Mouse (Mus musculus): ENCODE results near the gene Olfr221. TPM values are rescaled to one million over a fixed set of nuclear protein-coding genes. Genes with fewer than 3 reads are reported as not detected.

The Olfr221 gene
- polyA plus RNA-seq, 1 experiment: 0.53 TPM

DNA sequence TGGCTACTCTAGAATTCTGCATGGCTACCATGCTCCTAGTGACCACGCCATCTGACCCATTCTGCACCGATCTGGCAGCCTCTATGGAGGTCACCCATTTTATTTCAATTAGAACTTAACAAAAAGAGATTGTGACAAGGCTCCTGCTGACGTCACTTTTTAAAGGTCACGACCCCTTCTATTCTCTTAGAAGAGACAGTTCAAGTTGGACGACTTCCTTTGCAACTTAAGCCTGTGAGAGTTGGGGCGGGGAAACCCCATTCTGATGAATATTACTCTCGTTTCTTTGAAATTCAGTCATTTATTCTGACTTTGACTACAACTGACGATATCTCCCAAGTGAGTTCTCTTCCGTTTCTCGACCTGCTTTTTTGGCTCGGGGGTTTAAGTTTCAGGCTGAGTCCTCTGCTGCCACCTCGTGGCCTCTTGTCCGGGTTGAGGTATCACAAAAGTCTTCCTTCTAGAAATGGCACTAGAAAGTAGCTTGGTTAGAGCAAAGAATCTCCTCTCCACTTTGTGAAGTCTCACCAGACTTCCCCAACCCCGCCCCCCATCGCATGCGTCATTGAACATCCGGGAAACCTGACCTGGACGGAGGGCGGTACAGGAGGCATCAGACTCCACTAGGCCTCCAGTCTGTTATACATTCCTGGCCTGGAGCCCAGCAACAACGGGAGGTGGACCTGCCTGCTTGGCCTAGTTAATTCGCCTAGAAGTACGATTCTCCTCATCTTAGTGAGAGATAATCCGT, 19.4 kb downstream of the Olfr221 start:
- Histone ChIP-seq H3K4me1 (ENCODE audit: control insufficient read depth, insufficient read depth, low read length) (peaks cover 14% of the 10 kb centered on the region), H3K36me3 (ENCODE audit: control insufficient read depth, insufficient read depth, low read length) (no peaks in the 10 kb centered on the region), H3K4me3 (ENCODE audit: control insufficient read depth, low read depth, low read length) (peak overlapping the region; percentile 91), H3K27me3 (ENCODE audit: control insufficient read depth, insufficient read depth, low read length) (no peaks in the 10 kb centered on the region), H3K27ac (ENCODE audit: control insufficient read depth, insufficient read depth, low read depth, low read length) (peak overlapping the region; percentile 73)
- peak; percentile 38; the same call in 1 of the 2 replicates for TF ChIP-seq CTCF (IDR thresholded peaks at IDR 0.05; ENCODE audit: control insufficient read depth, insufficient read depth, insufficient replicate concordance, low read depth, low read length)
- TF ChIP-seq POLR2A (IDR thresholded peaks at IDR 0.05; ENCODE audit: control insufficient read depth, low read depth, low read length): peak; percentile 69; the same call in 1 of the 2 replicates

DNA sequence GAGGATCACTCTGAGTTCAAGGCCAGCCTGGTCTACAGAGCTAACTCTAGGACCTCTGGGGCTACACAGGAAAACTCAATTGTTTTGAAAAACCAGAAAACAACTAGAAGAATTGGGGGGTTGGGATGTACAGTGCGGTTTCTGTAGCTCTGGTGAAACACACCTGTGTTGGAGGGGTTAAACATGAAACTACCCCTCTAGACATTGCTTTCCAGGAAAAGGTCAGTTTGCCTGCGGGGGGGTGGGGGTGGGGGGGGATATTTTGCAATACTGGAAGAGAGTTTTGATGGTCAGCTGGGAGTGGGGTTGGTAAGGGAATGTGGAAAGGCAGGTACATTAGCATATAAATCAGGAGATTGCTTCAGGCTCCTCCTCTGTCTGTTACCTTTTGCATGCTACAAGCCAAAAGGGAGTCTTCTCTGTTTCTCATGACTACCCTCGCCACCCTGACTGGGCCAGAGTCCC, 20.0 kb downstream of the Olfr221 start:
- peaks cover 14% of the 10 kb centered on the region for H3K4me1 ChIP-seq (ENCODE audit: control insufficient read depth, insufficient read depth, low read length)
- TF ChIP-seq POLR2A (IDR thresholded peaks at IDR 0.05; ENCODE audit: control insufficient read depth, low read depth, low read length) (no peak), CTCF (IDR thresholded peaks at IDR 0.05; ENCODE audit: control insufficient read depth, insufficient read depth, insufficient replicate concordance, low read depth, low read length) (no peak)
- peak overlapping the region; percentile 62; the same call in 1 of the 2 replicates for H3K27ac ChIP-seq (ENCODE audit: control insufficient read depth, insufficient read depth, low read depth, low read length)
- peak overlapping the region; percentile 91 for H3K4me3 ChIP-seq (ENCODE audit: control insufficient read depth, low read depth, low read length)
- H3K36me3 ChIP-seq (ENCODE audit: control insufficient read depth, insufficient read depth, low read length): no peaks in the 10 kb centered on the region
- no peaks in the 10 kb centered on the region for H3K27me3 ChIP-seq (ENCODE audit: control insufficient read depth, insufficient read depth, low read length)

DNA sequence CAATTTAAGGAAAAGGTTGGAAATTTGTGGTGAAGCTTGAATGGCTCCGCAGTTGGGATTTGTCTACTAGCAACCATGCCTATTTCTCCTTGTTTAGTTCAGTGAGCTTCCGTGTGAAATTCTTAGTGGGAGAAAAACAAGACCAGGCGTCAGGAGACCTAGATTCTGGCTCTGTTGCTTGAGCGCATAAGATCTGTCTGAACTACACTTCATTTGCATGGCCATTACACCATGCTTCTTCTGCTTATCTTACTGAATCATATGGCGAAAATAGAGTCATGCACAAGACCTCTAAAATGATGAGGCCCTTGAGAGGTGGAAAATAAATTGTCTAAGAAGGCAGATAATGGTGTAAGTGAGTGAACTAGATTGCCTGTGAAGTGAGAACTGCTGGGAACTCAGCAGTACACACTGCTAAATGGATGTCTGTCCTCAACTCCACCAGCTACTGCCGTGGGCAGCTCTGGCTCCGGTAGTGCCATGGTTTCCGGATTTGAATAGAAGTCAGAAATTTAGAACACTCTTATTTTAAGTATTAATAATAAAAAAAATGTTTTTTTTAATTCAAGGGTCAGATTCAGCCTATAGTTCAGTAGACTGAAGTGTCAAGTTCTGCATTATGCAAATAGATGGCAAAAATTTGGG, 20.6 kb downstream of the Olfr221 start:
- no peak overlapping the region; the same call in 1 of the 2 replicates for H3K4me3 ChIP-seq (ENCODE audit: control insufficient read depth, low read depth, low read length)
- no peak overlapping the region for H3K27ac ChIP-seq (ENCODE audit: control insufficient read depth, insufficient read depth, low read depth, low read length)
- no peaks in the 10 kb centered on the region for H3K36me3 ChIP-seq (ENCODE audit: control insufficient read depth, insufficient read depth, low read length)
- TF ChIP-seq POLR2A (IDR thresholded peaks at IDR 0.05; ENCODE audit: control insufficient read depth, low read depth, low read length) (no peak), CTCF (IDR thresholded peaks at IDR 0.05; ENCODE audit: control insufficient read depth, insufficient read depth, insufficient replicate concordance, low read depth, low read length) (no peak)
- H3K27me3 ChIP-seq (ENCODE audit: control insufficient read depth, insufficient read depth, low read length): no peaks in the 10 kb centered on the region
- peaks cover 14% of the 10 kb centered on the region for H3K4me1 ChIP-seq (ENCODE audit: control insufficient read depth, insufficient read depth, low read length)

DNA sequence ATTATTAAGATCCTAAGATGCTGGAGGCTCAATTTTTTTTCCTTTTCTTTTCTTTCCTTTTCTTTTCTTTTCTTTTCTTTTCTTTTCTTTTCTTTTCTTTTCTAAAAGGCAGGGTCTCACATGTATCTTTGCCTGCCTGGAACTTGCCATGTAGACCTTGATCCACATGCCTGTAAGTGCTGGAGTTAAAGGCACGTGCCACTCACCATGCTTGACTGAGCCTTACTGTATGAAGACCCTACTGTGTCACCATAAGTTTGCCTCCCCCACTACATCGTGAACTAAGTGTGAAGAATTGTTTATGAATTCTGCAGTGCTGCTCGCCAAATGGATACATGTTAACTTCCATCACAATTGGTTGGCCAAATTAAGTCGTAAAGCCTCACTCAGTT, 21.1 kb downstream of the Olfr221 start:
- Histone ChIP-seq H3K4me3 (ENCODE audit: control insufficient read depth, low read depth, low read length) (peak overlapping the region; percentile 16; the same call in 1 of the 2 replicates), H3K27me3 (ENCODE audit: control insufficient read depth, insufficient read depth, low read length) (no peaks in the 10 kb centered on the region), H3K36me3 (ENCODE audit: control insufficient read depth, insufficient read depth, low read length) (no peaks in the 10 kb centered on the region), H3K4me1 (ENCODE audit: control insufficient read depth, insufficient read depth, low read length) (peaks cover 14% of the 10 kb centered on the region), H3K27ac (ENCODE audit: control insufficient read depth, insufficient read depth, low read depth, low read length) (peak overlapping the region; percentile 32; the same call in 1 of the 2 replicates)
- TF ChIP-seq POLR2A (IDR thresholded peaks at IDR 0.05; ENCODE audit: control insufficient read depth, low read depth, low read length) (no peak), CTCF (IDR thresholded peaks at IDR 0.05; ENCODE audit: control insufficient read depth, insufficient read depth, insufficient replicate concordance, low read depth, low read length) (no peak)

DNA sequence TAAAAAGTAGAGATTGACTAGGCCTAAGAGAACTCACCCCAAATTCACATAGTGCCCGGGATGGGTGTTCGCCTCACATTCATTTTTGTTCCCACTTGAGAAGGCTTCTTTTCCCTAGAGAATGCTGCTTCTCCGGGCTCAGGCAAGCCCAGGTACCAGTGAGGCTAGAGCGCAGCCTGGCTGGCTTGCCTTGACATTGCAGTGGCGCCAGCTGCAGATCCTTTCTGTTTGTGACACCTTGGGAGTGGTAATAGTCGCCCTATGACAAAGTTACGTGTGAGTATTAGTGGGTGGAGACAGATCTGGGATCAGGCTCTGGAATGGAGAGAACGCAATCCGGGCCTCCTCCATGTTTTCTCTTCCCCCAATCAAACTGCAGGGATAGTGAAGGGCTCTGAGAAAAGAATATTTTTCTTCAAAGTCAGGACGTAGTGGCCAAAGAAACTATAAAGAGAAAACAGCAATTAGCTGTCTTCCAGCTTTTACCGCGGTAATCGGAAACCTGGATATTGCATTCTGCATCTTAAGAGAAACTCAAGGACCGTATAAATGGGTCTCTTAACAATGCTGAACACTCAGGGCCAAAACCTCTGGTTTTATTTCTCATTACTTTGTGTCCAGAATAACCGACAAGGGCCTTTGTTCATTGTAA, 21.6 kb downstream of the Olfr221 start, which contains the start of gene Zfp219:
Gene Zfp219 (minus strand): TSS at position 248 of the 652 bp plus-strand sequence.
- peak within 1 kb of the TSS; percentile 82 for H3K4me3 ChIP-seq (ENCODE audit: control insufficient read depth, low read depth, low read length)
- no peaks in the 10 kb centered on the region for H3K27me3 ChIP-seq (ENCODE audit: control insufficient read depth, insufficient read depth, low read length)
- H3K27ac ChIP-seq (ENCODE audit: control insufficient read depth, insufficient read depth, low read depth, low read length): peak within 1 kb of the TSS; percentile 81
- peaks cover 14% of the 10 kb centered on the region for H3K4me1 ChIP-seq (ENCODE audit: control insufficient read depth, insufficient read depth, low read length)
- no peaks in the 10 kb centered on the region for H3K36me3 ChIP-seq (ENCODE audit: control insufficient read depth, insufficient read depth, low read length)
- TF ChIP-seq CTCF (IDR thresholded peaks at IDR 0.05; ENCODE audit: control insufficient read depth, insufficient read depth, insufficient replicate concordance, low read depth, low read length): peak; percentile 54; the same call in 1 of the 2 replicates
- peak; percentile 74; the same call in 1 of the 2 replicates for TF ChIP-seq POLR2A (IDR thresholded peaks at IDR 0.05; ENCODE audit: control insufficient read depth, low read depth, low read length)

DNA sequence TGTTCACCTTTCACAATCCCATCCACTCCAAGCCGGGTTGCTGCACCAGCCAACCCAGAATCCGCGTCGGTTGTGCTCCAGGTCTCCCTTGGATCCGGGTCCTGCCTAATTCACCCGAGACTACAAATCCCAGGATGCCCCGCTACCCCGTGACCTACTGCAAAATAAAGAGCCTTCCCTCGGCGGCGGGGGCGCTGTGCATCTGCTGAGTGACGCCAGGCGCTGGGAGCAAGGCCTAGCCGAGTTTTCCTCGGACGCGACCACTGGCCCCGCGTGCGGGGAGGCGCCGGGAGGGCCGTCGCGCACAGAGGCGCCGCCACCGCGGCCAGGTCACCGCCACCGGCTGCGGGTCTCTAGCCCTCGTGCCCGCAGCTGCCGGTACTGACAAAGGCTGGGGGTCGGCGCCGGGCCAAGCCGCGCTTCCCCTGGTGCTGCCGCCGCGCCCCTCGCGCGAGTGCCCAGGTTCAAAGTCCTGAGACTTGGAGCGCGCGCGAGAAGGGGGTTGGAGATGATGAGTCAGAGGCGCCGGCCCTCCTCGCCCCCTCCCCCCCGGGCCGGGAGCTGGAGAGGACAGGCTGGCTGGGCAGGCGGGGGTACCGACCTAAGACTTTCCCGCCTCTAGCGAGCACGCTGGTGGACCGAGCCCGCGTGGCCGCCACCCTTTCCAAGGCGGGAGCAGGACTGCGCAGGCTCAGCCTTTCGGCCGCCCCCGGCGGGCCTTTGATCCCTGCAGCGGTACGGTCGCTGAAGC, 22.5 kb downstream of the Olfr221 start:
- peak overlapping the region; percentile 81 for H3K27ac ChIP-seq (ENCODE audit: control insufficient read depth, insufficient read depth, low read depth, low read length)
- TF ChIP-seq CTCF (IDR thresholded peaks at IDR 0.05; ENCODE audit: control insufficient read depth, insufficient read depth, insufficient replicate concordance, low read depth, low read length) (peak; percentile 29; the same call in 1 of the 2 replicates), POLR2A (IDR thresholded peaks at IDR 0.05; ENCODE audit: control insufficient read depth, low read depth, low read length) (peak; percentile 45; the same call in 1 of the 2 replicates)
- no peaks in the 10 kb centered on the region for H3K36me3 ChIP-seq (ENCODE audit: control insufficient read depth, insufficient read depth, low read length)
- H3K27me3 ChIP-seq (ENCODE audit: control insufficient read depth, insufficient read depth, low read length): no peaks in the 10 kb centered on the region
- H3K4me1 ChIP-seq (ENCODE audit: control insufficient read depth, insufficient read depth, low read length): peaks cover 11% of the 10 kb centered on the region
- H3K4me3 ChIP-seq (ENCODE audit: control insufficient read depth, low read depth, low read length): peak overlapping the region; percentile 82

Measured in testis, adult 2 months (tissue).